Mouse (Mus musculus): ENCODE results near the gene Abcc10. TPM values are rescaled to one million over a fixed set of nuclear protein-coding genes. Genes with fewer than 3 reads are reported as not detected.

Abcc10 gene
- total RNA-seq, 2 experiments from 2014 or later, result 9.7 to 9.9 TPM

- intact Hi-C loops (cut with DNase I), result no loop called here
- DNase-seq, result no peak
Observed at GRCm38 (mm10) chr17:46287678-46288095, 40.5 kb downstream of the Abcc10 start.

- no peak for DNase-seq
- intact Hi-C loops (cut with DNase I), result no loop called here
Observed at GRCm38 (mm10) chr17:46285407-46285806, 42.7 kb downstream of the Abcc10 start.

- no peak for DNase-seq
- intact Hi-C loops (cut with DNase I), result no loop called here
Observed at GRCm38 (mm10) chr17:46284653-46285052, 43.5 kb downstream of the Abcc10 start.

GRCm38 (mm10) chr17:46283911-46284310 is 44.2 kb downstream of the Abcc10 start:
- no peak for DNase-seq
- intact Hi-C loops (cut with DNase I), result no loop called here

- no peak for DNase-seq
- intact Hi-C loops (cut with DNase I), result no loop called here
Observed at GRCm38 (mm10) chr17:46283140-46283539, 45.0 kb downstream of the Abcc10 start.

- intact Hi-C loops (cut with DNase I), result no loop called here
- DNase-seq, result peak; percentile 92
Observed at GRCm38 (mm10) chr17:46282483-46283123, 45.5 kb downstream of the Abcc10 start, which contains the start of gene Tjap1. Gene Tjap1, minus strand, starts transcription at chr17:46283026.

GRCm38 (mm10) chr17:46278011-46278765 is 50.0 kb downstream of the Abcc10 start:
- intact Hi-C loops (cut with DNase I), result no loop called here
- DNase-seq, result no peak

- intact Hi-C loops (cut with DNase I), result no loop called here
- no peak for DNase-seq
Observed at GRCm38 (mm10) chr17:46277586-46277985, 50.6 kb downstream of the Abcc10 start.

- intact Hi-C loops (cut with DNase I), result no loop called here
Observed at GRCm38 (mm10) chr17:46275506-46275905, 52.6 kb downstream of the Abcc10 start.

GRCm38 (mm10) chr17:46275034-46275433 is 53.1 kb downstream of the Abcc10 start:
- intact Hi-C loops (cut with DNase I), result no loop called here
- no peak for DNase-seq

More at GRCm38 (mm10) chr17:46275506-46275905, 52.6 kb downstream of the Abcc10 start:
- DNase-seq, result no peak

- intact Hi-C loops (cut with DNase I), result no loop called here
- DNase-seq, result no peak
Observed at GRCm38 (mm10) chr17:46274465-46274864, 53.7 kb downstream of the Abcc10 start.

GRCm38 (mm10) chr17:46273803-46274236 is 54.3 kb downstream of the Abcc10 start:
- DNase-seq, result no peak
- intact Hi-C loops (cut with DNase I), result no loop called here

GRCm38 (mm10) chr17:46272675-46273074 is 55.5 kb downstream of the Abcc10 start:
- intact Hi-C loops (cut with DNase I), result no loop called here
- no peak for DNase-seq

- DNase-seq, result no peak
Observed at GRCm38 (mm10) chr17:46272058-46272457, 56.1 kb downstream of the Abcc10 start.

GRCm38 (mm10) chr17:46269771-46270534 is 58.2 kb downstream of the Abcc10 start:
- intact Hi-C loops (cut with DNase I), result loop anchor here (5.0 kb wide), 1 partner anchor 112 kb away; the partner anchor contains the start of gene Zfp318
- no peak for DNase-seq

More at GRCm38 (mm10) chr17:46272058-46272457, 56.1 kb downstream of the Abcc10 start:
- intact Hi-C loops (cut with DNase I), result no loop called here

GRCm38 (mm10) chr17:46268026-46268720 is 60.0 kb downstream of the Abcc10 start:
- DNase-seq, result no peak
- intact Hi-C loops (cut with DNase I), result loop anchor here (5.0 kb wide), 1 partner anchor 114 kb away; the partner anchor contains the start of gene Zfp318

- DNase-seq, result no peak
- intact Hi-C loops (cut with DNase I), result loop anchor here (5.0 kb wide), 1 partner anchor 115 kb away; the partner anchor contains the start of gene Zfp318
Observed at GRCm38 (mm10) chr17:46267511-46267910, 60.6 kb downstream of the Abcc10 start.

- no peak for DNase-seq
- intact Hi-C loops (cut with DNase I), result loop anchor here (5.0 kb wide), 1 partner anchor 115 kb away; the partner anchor contains the start of gene Zfp318
Observed at GRCm38 (mm10) chr17:46266986-46267385, 61.2 kb downstream of the Abcc10 start.

- intact Hi-C loops (cut with DNase I), result loop anchor here (5.0 kb wide), 1 partner anchor 116 kb away; the partner anchor contains the start of gene Zfp318
- DNase-seq, result peak; percentile 92
Observed at GRCm38 (mm10) chr17:46265918-46266618, 62.1 kb downstream of the Abcc10 start.
